Mouse (Mus musculus) ES-Bruce4 (cell line): ENCODE measurements at regions not wholly inside any gene's neighbourhood (a gene's known extent, or its start where the extent isn't known, plus 50 kb on each side); places are given as distances from the start of the nearest gene placed in this dataset.

Experiments used
- EP300 ChIP-seq: IDR thresholded peaks from 2 replicates; pipeline ENCODE4 v1.6.1; 2011; ENCODE audit warnings: low read depth, low read length; ENCODE audit not compliant: insufficient read depth
- POLR2A ChIP-seq: IDR thresholded peaks from one replicate; pipeline ENCODE4 v1.8.1; 2011; ENCODE audit warnings: low read length; ENCODE audit not compliant: insufficient read depth

DNA sequence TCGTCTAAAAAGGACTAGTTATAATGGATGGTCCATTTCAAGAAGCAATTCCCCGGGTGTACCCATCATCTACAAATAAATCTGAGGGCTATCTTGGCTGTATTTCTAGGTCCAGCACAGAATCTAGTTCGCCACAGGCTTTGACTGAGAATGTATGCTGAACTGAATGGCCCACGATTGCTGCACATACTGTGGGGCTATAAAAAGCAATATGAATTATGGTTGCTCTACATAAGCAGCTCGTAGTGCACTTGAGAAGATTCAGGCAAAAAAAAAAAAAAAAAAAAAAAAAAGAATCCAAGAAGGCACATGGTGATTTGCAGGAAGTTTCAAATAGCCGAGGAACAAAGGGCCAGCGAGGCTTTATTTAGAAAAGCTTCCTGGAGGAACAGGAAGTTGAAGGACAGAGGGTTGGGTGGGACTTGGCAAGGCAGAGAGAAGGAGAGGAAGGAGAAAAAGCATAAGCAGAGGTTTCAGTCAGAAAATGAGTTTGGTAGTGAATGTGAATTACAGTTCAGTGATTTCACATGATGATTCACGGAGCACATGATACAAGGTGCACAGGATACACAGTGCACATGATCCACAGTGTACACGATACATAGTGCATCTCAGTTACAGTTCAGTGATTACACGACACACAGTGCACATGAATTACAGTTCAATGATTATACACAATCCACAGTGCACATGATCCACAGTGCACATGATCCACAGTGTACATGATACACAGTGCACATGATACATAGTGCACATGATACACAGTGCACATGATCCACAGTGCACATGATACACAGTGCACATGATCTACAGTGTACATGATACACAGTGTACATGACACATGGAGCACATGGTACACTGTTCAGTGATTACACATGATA is 129.7 kb upstream of the Mdm1 start:
- TF ChIP-seq EP300 = no peak
- no peak for TF ChIP-seq POLR2A
